Mouse (Mus musculus) right cerebral cortex, postnatal 36 days (tissue): ENCODE measurements around the gene Mypn.

ENCODE experiments used
- DNase-seq, 2 experiments: peaks; one replicate each; pipeline ENCODE4 v3.0.0; 2022; ENCODE audit warnings: low spot score in 2 of 2, mixed read lengths in 1 of 2

Mypn gene

DNA sequence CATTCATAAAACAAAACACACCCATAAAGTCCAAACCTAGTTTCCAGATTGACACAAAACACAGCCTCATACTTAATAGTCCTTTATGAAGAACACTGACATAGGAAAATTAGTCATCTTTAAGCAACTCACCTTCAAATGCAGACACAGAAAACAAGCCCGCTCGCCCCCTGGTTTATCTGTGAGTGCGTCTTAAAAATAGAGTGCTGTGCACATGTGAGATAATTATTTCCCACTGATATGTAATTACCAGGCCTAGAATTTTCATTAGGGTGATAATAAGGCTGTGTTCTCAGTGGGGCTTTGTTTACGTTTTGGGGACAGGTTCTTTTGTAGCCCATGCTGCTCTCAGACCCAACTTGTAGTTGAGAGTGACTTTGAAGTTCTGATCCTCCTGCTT, 4.7 kb downstream of the Mypn start:
- no peak for DNase-seq

DNA sequence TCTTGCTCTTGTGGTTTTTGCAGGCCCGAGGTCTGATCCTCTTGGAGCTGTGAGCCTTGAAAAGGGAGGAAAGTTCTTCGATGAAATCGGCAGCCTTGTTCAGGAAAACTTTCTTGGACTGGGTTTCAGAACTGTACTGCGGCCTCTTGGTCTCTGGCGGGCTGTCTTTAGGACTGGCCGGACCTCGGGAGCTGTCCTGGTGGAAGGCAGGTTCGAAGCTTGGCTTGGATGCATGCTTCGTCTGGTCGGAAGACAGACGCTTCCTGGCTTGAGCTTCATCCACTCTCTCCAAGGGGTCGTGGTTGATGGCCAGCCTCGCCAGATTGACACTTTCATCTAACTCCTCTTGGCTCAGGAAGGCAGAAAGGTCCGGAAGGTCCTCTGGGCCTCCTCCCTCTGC, 11.0 kb downstream of the Mypn start:
- no peak for DNase-seq

DNA sequence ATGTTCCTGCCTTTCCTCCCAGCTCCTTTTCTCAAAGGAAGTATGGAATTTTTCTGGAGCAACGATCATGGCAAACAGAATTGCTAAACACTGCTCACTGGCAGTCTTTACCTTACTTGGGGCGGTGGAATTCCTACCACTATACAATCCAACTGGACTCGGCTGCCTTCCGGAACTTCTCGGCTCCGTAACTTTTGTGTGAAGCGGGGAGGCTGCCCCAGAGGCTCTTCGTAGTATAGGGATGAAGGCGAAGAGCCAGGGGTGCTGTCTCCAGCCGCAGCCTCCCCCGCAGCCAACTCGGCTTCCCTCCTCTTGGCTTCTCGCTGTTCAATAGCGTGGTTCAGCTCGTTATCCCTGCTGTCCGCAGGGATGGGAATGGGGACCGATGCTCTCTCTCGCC, 11.5 kb downstream of the Mypn start:
- no peak for DNase-seq

DNA sequence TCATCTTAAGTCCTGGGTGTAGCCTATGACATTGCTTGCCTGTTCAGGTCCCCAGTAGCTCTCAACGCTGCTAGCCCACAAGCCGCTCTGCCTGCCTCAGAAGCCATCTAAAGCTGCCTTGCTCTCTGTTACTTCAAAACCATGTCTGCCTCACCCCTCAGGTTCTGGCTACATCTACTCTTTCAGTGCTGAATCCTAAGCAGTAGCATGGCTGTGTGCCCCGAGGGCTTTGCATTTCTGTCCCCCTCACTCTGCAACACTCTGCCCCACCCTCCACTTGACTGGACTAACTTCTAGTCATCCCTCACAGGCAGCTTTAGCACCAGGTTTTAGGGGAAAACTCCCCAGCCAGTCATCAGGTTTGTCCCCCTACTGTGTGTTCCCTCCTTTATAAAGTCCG, 19.3 kb downstream of the Mypn start:
- no peak for DNase-seq

DNA sequence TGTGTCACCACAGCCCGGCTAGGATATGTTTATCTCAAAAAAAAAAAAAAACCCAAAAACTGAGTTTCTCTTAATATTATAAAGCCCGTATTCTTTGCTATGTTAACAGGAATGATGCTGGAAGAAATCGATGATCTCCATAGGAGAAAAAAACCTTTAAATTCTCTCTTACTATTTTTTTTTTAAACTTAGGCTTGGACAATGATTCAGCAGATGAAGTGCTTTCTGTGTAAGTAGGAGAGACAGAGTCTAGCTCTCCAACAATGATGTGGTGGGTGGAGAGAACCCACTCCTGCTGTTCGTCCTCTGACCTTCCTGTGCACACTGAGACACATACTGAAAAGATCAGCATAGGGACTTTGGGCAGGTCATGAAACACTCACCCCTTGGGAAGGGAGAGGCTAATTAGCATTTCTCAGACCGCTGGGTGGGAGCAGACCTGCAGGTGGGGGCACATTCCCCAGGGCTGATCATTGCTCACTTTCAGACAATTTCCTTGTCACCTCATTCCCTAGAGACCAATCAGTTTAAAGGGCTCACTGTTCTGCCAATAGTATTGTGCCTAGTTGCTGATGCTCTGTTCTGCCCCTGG, 21.5 kb downstream of the Mypn start:
- no peak for DNase-seq

DNA sequence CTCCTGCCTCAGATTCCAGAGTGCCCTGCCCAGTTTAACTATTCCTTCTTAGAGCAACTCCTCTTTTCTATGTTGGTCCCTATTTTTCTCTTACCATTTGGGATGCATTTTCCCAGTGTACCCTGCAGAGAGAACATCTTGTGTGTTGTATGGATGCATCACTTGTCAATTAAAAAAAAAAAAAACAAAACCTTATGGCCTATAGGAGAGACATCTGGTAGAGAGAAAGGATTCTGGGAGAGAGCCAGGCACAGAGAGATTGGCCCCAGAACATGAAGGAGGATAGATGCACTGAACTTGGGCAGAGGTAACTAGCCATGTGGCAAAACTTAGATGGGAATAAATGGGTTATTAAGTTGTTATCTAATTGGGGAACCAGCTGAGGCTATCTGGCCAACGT, 22.6 kb downstream of the Mypn start:
- DNase-seq: no peak

DNA sequence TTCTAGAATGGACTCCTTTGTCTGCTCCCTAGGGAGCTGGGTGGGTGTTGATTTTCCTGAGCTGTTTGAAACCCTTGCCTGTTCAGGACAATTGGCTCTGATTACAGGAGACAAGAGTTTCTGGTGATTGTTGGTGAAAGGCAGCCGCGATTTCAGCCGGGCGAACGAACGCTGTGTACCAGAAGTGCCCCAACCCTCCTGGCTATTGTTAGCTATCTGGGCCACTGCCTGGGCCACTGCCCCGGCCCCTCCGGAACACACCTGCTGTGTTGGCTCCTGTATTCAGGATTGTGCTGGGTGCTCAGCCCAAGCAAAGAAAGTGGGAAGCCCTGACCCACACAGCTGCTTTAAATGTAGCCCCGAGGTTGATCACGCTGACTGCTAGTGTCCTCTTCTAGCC, 24.2 kb downstream of the Mypn start:
- DNase-seq: no peak

DNA sequence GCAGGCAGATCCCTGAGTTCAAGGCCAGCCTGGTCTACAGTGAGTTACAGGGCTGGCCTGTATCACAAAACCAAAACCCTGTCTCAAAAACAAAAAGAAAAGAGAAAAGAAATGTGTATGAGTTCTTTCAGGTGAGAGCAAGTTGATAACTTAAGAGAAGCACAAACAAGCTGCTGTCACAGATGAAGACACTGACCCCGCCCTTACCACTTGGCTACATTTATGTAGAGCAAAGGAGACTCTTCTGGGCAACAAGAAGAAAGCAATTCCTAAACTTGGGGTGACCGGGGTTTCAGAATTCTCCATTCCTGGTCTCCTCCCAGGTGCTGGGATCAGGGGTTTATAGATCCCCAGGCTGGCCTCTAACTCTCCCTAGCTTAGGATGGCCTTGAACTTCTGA, 25.4 kb downstream of the Mypn start:
- no peak for DNase-seq

DNA sequence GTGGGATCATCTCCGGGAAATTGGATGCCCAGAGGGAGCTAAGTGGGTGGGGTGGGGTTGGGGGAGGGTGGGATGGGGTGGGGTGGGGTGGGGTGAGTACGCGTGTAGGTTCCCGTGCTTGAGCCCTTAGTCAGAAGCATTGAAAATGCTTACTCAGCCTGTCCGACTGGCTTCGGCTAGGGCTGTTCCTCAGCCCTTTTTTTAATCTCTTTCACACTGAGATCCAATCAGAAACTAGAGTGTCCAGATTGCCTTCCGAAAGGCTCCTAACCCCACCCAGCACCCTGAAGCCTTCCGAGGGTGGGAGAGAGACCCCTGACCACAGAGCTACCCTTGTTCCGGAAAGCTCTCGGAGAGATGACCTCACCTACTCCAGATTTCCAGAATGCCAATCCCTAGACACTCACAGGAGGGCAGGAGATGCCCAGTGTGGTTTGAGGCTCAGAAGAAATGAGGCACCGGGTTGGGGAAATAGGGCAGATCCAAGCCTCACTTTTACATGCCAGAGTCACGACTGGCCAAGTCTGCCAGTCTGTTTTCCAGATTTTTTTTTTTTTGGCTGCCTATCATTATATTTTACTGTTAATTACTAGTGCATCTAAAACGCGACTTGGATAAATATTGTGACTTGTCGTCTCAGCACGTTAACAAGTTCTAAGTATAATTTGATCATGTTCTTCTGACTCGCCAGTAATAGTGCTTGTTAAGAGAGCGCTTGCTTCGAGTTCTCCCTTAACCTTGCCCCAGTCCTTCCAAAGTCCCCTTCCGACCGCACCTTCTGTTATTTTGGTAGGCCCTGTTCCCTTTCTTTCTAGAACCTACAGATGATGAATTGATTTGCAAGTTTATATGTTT, 26.2 kb downstream of the Mypn start:
- no peak for DNase-seq

DNA sequence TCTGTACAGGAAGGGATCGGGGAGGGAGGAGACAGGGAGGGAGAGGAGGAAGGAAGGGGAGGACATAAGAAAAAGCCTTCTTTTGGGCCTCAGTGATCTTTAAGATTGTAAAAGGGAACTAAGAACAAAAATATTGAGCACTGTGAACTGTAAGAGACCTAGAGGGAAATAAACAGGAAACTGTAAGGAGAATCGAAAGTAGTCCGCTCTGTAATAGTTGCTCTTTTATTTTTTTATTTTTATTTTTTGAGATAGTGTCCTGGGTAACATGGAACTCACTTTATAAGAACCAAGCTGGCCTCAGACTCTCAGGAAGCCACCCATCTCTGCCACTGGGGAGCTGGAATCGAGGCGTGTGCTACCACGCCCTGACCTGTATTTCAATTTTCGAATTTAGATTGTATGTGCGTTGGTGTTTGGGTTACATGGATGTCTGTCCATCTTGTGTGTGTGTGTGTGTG, 27.3 kb downstream of the Mypn start:
- no peak for DNase-seq

DNA sequence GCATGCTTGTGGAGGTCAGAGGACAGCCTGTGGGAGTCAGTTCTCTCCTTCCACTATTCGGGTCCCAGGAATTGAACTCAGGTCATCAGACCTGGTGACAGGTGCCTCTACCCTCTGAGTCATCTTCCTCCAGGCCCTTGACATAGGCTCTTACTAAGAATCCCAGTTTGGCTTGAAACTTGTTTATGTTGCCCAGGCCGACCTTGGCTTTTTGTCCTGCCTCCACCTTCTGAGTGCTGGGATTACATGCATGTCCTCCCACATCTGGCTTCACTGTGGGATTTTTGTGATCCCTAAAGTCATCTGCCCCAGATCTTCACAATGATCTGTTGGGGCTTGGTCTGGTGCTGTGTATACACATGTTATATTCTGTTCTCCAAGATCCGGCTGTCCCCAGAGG, 31.7 kb downstream of the Mypn start:
- no peak for DNase-seq

DNA sequence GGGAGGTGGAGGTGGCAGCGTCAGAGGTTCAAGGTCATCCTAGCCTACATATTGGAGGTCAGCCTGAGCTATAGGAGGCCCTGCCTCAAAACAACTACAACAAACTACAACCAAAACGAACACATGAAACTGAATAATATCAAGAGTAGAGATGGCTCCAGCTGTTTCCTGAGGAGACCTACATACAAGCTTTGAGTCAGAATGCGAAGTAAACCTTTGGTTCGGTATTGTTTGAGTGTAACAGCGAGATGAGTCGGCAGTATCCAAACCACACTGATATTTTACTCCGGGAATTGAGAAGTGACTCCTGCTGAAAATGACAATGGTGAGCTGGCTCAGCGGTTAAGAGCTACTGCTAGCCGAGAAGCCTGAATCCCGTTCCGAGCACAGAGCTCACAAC, 34.2 kb downstream of the Mypn start:
- no peak for DNase-seq

DNA sequence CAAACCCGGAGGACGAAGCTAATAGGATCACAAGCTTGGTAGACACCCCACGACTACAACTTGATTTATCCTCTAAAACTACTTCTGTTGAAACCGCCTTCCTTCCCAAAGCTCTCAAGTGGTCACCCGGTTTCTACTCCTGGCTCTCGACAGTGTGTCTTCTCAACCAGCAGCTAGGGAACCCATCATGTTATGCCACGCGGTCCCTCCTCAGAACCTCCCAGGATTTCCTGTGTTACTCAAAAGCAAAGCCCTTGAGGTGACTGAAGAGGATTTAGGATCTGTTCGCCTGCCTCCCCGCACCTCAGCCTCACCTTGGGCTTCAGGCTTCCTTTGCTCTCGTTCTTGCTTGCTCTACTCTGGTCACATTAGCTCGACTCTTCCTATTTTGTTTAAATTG, 35.6 kb downstream of the Mypn start:
- no peak for DNase-seq

DNA sequence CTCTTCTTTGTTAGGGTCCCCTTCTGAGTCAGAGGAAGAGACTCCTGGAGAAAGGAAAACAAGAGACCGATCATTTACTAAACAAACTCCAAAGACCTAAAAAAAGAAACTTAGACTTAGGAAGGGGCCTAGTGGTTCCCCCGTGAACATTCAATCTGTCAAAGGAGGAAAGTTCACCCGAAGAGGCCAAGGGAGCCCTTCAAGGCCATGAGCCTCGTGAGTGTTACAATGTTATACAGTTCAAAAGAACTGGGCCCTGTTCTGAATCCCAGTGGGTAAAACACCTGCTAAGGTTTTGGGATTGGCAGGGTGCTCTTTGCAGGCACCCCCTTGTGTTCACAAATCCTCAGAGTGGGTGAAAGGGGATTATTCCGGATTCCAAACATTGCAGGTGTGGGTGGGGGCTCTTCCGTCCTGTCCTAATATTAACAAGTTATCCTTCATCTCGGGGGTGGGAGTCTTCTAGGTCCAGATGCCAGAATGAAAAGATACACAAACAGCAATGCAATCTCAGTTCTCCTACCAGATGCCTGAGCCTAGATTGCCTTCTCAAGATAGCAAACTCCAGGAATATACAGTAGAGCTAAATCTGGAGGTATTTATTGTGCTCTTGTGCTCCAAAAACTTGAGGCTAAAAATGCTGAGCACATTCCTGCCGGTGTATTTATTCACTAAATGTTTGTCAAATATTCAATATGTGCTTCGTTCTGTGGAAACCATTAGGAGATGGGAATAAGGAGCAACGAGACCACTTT, 36.3 kb downstream of the Mypn start:
- DNase-seq: no peak

DNA sequence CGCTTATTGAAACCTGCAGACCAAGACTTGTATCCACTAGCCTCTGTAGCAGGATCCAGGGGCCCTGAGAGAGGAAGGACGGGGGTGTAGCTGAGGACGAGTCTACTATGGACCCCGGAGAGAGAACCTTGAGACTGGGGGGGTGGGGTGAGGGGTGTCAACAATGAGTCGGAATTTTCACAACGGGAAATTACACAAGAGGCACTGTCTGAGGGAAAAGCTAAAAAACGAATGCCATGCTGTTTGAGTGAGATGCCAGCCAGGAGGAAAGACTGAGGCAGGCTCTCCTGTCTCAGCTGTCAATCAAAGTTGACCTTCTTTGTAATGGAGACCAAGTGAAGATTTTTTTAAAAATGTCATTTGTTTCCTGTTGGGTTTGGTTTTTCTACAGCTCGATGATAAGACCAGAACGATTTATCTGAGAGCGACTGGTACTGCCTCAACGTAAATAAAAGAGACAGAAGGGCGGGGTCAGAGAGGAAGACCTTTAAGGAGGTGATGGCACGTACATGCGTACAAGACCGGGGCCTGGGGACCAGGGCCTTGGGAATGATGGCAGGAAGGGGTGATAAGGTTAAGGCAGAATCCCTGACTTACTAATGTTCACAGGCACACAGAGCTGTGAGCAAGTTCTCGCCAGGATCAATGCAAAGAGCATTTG, 37.9 kb downstream of the Mypn start:
- no peak for DNase-seq

DNA sequence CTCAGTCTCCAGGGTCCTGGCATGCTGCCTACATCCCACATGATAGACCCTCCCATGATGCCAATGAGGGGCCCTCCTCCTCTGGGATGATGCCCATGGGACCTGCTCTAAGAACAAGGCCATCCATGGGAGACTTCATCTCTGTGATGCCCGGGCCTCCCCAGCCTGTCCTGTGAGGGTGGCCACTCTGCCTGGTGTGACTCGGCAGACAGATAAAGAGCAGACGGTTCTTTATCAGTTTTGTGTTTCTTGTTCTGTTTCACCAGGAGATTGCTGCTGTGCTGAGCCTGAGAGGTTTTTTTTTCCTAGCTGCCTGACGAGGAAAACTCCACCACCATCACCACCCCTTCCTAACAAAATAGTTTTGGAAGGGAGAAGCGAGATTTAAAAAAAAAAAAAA, 42.5 kb downstream of the Mypn start:
- DNase-seq: no peak

DNA sequence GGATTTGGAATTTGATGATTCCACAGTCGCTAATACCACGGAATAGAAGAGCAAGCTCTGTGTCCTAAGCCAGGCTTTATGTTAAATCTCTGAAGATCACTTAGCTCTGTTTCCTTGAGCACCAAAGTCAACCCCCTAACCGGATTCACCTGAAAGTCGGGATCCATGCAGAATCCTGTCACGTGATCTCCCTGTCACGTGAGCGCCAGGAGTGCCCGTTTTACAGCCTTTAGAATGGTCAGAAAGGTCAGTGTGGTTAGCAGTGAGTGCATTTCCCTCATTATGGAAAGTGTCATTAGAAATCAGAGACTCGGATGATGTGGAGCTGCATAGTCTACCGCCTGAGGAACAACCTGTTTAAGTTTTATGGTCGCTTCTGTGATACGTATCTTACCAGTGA, 43.1 kb downstream of the Mypn start:
- no peak for DNase-seq

DNA sequence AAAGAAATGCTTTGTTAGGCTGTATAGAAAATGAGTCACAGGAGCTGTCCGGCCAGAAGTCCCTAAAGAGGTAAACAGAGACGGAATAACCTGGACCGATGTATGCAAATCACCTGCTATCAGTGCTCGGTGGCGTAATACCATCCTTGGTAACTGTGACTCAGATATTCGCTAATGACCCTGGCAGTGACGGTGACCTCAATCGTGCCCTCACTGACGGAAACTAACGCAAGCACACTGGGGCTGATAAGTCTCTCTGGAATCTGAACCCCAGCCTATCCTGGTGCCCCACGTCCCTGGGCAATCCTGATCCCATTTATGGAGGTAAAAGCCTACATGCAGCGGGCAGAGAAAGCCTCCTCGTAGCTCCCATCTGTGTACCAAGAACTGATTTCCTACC, 45.6 kb downstream of the Mypn start:
- no peak for DNase-seq

DNA sequence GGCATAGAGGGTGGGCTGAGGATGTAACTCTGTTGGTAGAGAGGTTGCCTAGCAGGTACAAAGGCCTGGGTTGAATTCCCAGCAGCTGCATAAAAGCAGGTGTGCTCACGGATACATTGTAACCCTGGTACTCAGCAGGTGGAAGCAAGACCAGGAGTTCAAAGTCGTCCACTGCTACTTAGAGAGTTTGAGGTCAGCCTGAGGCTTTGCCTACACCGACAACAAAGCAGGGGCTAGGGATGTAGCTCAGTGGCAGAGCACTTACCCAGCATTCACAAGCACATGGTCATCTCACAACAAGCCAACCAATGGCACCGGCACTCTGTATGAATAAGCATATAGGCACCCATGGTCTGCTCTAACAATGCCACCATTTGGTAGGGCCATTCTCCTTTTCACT, 46.3 kb downstream of the Mypn start:
- no peak for DNase-seq

DNA sequence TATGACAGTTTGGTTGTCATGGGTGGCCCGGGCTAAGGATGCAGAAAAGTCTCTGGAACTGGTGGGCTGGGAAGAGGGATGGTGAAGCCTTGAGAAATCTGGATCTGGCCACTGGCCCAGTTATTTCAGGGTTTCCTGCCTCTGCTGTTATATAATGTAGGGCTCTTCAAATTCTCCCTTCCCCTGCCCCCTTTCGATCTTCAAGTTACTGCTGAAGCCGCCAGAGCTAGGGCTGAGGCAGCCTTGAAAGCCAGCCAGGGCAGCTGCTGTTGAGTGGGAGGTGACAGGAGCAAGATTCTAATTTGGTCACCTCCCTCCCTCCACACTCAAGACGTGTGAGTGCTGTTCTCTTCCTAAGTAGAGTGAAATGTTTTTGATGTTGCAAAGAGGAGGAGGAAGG, 46.8 kb downstream of the Mypn start:
- peak; percentile 90 to 96 for DNase-seq

DNA sequence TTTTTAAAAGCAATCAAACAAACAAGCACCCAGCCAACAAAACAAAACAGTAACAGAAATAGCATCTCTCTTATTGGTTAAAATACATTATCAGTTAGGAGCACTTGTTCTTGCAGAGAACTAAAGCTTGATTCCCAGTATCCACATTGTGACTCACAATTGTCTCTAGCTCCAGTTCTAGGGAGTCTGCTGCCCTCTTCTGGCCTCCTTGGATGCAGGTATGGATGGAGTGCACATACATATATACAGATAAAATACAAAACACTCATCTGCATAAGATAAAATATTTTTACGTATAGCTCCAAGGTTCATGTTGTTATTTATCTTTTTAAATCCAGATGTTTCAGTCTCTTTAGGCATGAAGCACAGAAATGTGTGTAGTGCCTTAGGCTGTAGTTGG, 47.4 kb downstream of the Mypn start:
- DNase-seq: no peak

DNA sequence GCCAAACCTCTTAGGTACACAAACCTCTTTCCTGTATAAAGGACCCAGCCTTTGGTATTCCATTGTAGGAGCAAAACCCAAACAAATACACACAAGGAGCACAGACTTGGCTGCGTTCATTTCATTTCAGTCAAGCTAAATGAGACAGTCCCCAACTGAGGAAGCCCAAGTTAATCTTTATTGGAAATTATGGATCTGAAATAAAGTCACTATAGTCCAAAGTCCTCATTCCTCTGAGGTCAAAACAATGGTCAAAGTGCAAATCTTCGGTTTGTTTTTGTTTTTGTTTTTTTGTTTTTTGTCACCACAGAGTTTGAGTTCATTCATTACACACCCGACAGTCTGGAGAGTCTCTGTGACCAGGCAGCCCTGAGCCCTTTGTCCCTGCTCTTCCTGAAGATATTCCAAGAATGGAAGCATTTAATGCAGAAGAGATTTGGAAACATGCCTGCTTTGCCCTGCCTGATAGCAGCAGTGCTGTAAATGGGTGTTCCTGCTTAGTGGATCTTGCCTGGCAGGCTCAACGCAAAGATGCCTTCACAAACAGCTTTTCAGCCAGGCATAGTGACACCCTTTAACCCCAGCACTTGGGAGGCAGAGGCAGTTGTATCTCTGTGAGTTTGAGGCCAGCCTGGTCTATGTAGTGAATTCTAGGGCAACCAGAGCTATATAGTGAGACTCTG, 47.9 kb downstream of the Mypn start:
- DNase-seq: no peak
